Mouse (Mus musculus): ENCODE measurements around the gene Dctpp1.

DNA sequence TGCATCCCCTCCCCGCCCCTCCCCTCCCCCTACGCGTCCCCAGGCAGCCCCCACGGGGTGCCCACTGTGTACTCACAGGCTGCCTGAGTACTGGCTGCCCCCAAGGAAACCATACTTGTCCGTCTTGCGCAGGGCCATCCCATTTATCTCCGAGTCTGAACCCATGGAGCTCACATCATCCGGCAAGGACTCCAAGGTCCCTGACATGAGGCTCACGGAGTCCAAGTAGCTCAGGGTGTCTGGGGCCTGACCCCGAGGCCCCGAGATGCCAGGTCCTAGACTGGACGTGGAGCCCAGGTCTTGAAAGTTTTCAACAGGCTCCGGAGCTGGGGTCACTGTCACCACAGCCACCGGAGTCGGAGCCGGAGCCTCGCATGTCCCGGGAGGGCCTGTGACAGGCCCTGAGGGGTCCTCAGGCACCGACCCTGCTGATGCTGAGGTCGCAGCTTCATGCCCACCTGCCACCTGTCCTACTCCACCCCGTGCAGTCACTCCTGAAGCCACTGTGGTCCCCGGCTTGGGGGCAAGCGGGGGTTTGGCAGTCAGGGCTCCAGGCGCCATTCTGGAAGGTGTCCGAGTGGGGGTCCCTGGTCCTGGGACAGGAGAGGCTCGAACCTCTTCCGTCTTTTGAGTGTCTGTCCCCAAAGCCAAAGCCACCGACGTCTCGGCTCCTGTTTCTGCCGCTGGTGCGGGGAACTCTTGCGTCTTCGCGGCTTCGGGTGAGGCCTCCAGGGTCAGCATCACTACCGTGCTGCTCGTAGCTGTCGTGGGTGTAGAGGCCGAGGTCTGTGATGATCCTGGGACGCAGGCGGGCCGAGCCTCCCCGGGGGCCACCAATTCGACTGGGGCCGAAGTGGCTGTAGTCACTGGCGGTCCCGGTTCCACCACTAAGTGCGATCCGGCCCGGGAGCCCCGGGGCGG is 52.9 kb downstream of the Dctpp1 start:
- TF ChIP-seq FLI1 (IDR thresholded peaks at IDR 0.05; ENCODE audit: low read length), result no peak
- TF ChIP-seq GATA1 (IDR thresholded peaks at IDR 0.05; ENCODE audit: borderline replicate concordance, low read length), result no peak

Measured in megakaryocyte, embryonic 14.5 days (primary cell).